Mouse (Mus musculus): ENCODE measurements around the gene Arnt. TPM values are rescaled to one million over a fixed set of nuclear protein-coding genes. Genes with fewer than 3 reads are reported as not detected.
A peak's percentile ranks its signal among the peaks of the same experiment; 100 is the strongest.

Gene Arnt
- polyA plus RNA-seq, 1 experiment from 2014 or later, result 22.7 TPM

DNA sequence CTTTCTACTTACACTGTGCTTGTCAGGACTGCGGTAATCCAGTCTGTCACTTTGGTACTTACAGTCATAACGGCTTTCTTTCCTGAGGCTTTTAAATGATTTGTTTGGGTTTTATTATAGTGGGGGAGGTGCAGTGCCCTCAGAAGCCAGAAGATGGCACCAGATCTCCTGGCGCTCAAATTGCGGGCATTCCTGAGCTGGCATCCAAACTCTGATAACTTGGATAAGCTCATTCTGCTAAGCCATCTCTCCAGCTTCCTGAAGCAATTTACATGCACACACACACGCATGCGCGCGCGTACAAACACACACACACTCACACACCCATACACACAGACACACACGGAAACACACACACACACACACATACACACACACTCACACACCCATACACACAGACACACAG is 83.3 kb downstream of the Arnt start:
- Histone ChIP-seq H3K9ac (replicated peaks; ENCODE audit: low read depth) (no peak overlapping the region), H3K9me3 (ENCODE audit: low read length) (no peaks in the 10 kb centered on the region), H3K4me3 (ENCODE audit: low read depth, low read length) (no peak overlapping the region), H3K4me1 (ENCODE audit: insufficient read depth, low read depth, low read length) (no peaks in the 10 kb centered on the region), H3K27me3 (replicated peaks; ENCODE audit: insufficient read depth, low read length) (no peaks in the 10 kb centered on the region), H3K27ac (ENCODE audit: low read length) (no peak overlapping the region), H3K36me3 (ENCODE audit: insufficient read depth, low read length) (no peaks in the 10 kb centered on the region), H3K4me2 (replicated peaks; ENCODE audit: low read depth, low read length) (no peak overlapping the region)
- peak; percentile 85 for DNase-seq (ENCODE audit: low spot score)
- TF ChIP-seq CTCF (IDR thresholded peaks at IDR 0.05) (peak; percentile 91), EP300 (IDR thresholded peaks at IDR 0.05) (no peak)
- 17% methylated on average over 10 of the region's 10 CpGs for WGBS
- peak; percentile 69 for ATAC-seq

DNA sequence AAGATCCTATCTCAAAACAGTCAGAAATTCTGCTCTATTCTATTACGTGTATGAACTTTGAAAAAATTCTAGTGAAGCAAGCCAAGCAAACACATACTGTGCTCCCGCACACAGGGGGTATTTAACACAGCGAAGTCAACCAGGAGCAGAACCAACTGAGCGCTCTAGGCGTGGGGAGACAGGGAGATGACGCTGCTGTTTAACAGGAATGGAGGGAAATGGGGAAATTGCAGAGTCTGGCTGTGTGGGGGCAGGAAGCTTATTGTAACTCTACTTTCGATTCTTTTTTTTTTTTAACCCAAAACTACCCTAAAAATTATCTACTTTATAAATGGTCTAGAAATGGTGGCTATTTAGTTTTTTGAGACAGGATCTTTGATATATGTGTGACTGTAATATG is 84.7 kb downstream of the Arnt start:
- Histone ChIP-seq H3K36me3 (ENCODE audit: insufficient read depth, low read length) (no peaks in the 10 kb centered on the region), H3K9me3 (ENCODE audit: low read length) (no peaks in the 10 kb centered on the region), H3K4me2 (replicated peaks; ENCODE audit: low read depth, low read length) (no peak overlapping the region), H3K4me3 (ENCODE audit: low read depth, low read length) (no peak overlapping the region), H3K9ac (replicated peaks; ENCODE audit: low read depth) (no peak overlapping the region; the same call in 1 of the 2 replicates), H3K27ac (ENCODE audit: low read length) (no peak overlapping the region), H3K4me1 (ENCODE audit: insufficient read depth, low read depth, low read length) (no peaks in the 10 kb centered on the region), H3K27me3 (replicated peaks; ENCODE audit: insufficient read depth, low read length) (no peaks in the 10 kb centered on the region)
- TF ChIP-seq EP300 (IDR thresholded peaks at IDR 0.05), result no peak
- TF ChIP-seq CTCF (IDR thresholded peaks at IDR 0.05), result no peak
- DNase-seq (ENCODE audit: low spot score) (peak; percentile 44), ATAC-seq (no peak; the same call in 1 of the 2 replicates)
- WGBS, result 70% methylated on average over 7 of the region's 7 CpGs

DNA sequence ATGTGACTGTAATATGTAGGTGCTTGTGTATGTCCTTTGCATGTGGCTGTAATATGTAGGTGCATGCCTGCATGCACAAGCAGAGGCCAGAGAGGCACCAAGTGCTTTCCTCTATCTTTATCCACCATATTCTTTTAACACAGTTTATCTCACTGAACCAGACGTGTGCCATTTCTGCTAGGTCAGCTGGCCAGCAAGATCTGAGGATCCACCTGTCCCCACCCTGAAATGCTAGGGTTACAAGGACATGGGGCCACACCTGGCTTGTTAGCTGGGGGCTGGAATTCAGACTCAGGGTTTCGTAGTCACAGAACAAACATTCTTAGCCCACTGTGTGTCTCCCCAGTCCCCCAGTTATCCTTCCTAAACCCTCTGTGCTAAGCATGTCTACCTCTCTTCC is 85.1 kb downstream of the Arnt start:
- 63% methylated on average over 2 of the region's 2 CpGs for WGBS
- no peak overlapping the region; the same call in 1 of the 2 replicates for H3K9ac ChIP-seq (replicated peaks; ENCODE audit: low read depth)
- 0 out of 2 replicates have a peak, but pooled peaks have one; percentile 15 for ATAC-seq
- H3K36me3 ChIP-seq (ENCODE audit: insufficient read depth, low read length), result no peaks in the 10 kb centered on the region
- TF ChIP-seq EP300 (IDR thresholded peaks at IDR 0.05) (no peak), CTCF (IDR thresholded peaks at IDR 0.05) (no peak)
- H3K4me3 ChIP-seq (ENCODE audit: low read depth, low read length), result no peak overlapping the region
- no peak overlapping the region for H3K4me2 ChIP-seq (replicated peaks; ENCODE audit: low read depth, low read length)
- no peak for DNase-seq (ENCODE audit: low spot score)
- H3K9me3 ChIP-seq (ENCODE audit: low read length), result no peaks in the 10 kb centered on the region
- no peak overlapping the region for H3K27ac ChIP-seq (ENCODE audit: low read length)
- H3K4me1 ChIP-seq (ENCODE audit: insufficient read depth, low read depth, low read length), result no peaks in the 10 kb centered on the region
- no peaks in the 10 kb centered on the region for H3K27me3 ChIP-seq (replicated peaks; ENCODE audit: insufficient read depth, low read length)

DNA sequence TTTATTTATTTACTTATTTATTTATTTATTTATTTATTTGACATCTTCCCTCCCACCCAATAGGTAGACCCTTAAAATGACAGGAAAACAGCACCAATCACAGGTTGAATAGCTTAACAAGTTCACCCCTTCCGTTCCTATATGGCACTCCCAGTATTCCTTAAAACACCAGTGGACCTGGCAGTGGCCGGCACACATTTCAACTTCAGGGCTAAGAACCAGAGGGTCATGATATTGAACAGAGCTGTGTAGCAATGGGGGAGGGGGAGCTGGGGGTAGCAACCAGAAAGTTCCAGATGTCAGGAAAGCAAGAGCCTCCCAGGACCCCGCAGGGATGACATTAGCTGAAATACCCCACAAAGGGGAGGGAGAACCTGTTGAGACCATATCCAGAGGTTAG is 85.9 kb downstream of the Arnt start:
- Histone ChIP-seq H3K4me1 (ENCODE audit: insufficient read depth, low read depth, low read length) (no peaks in the 10 kb centered on the region), H3K9ac (replicated peaks; ENCODE audit: low read depth) (no peak overlapping the region), H3K27ac (ENCODE audit: low read length) (no peak overlapping the region), H3K9me3 (ENCODE audit: low read length) (no peaks in the 10 kb centered on the region), H3K27me3 (replicated peaks; ENCODE audit: insufficient read depth, low read length) (no peaks in the 10 kb centered on the region), H3K4me2 (replicated peaks; ENCODE audit: low read depth, low read length) (no peak overlapping the region), H3K36me3 (ENCODE audit: insufficient read depth, low read length) (no peaks in the 10 kb centered on the region), H3K4me3 (ENCODE audit: low read depth, low read length) (no peak overlapping the region)
- 87% methylated on average over 3 of the region's 3 CpGs for WGBS
- DNase-seq (ENCODE audit: low spot score), result no peak
- TF ChIP-seq EP300 (IDR thresholded peaks at IDR 0.05) (no peak), CTCF (IDR thresholded peaks at IDR 0.05) (no peak)
- ATAC-seq, result no peak

DNA sequence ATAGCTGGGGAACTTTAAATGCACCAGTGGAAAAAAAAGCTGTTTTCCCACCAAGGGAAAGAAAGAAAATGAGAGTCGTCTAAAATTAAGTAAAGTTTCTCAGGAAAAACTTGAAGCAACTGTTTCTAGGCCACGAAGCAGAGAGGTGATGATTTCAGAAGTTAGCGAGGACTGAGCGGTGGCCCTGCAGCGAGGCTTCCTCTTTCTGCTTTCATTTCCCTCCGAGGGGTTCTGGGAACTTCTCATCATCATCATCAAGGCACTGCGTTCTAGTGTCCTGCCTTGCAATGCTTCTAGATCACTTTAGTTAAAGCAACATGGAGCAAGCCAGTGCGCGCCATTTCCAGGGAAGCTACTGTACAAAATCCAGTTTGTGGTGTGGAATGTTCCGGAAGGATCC is 87.0 kb downstream of the Arnt start:
- Histone ChIP-seq H3K4me2 (replicated peaks; ENCODE audit: low read depth, low read length) (no peak overlapping the region), H3K36me3 (ENCODE audit: insufficient read depth, low read length) (no peaks in the 10 kb centered on the region), H3K4me3 (ENCODE audit: low read depth, low read length) (no peak overlapping the region), H3K4me1 (ENCODE audit: insufficient read depth, low read depth, low read length) (no peaks in the 10 kb centered on the region), H3K27ac (ENCODE audit: low read length) (no peak overlapping the region), H3K27me3 (replicated peaks; ENCODE audit: insufficient read depth, low read length) (no peaks in the 10 kb centered on the region), H3K9me3 (ENCODE audit: low read length) (no peaks in the 10 kb centered on the region), H3K9ac (replicated peaks; ENCODE audit: low read depth) (no peak overlapping the region)
- ATAC-seq (no peak), DNase-seq (ENCODE audit: low spot score) (peak; percentile 41)
- no peak for TF ChIP-seq CTCF (IDR thresholded peaks at IDR 0.05)
- TF ChIP-seq EP300 (IDR thresholded peaks at IDR 0.05), result no peak
- WGBS, result 84% methylated on average over 10 of the region's 10 CpGs

DNA sequence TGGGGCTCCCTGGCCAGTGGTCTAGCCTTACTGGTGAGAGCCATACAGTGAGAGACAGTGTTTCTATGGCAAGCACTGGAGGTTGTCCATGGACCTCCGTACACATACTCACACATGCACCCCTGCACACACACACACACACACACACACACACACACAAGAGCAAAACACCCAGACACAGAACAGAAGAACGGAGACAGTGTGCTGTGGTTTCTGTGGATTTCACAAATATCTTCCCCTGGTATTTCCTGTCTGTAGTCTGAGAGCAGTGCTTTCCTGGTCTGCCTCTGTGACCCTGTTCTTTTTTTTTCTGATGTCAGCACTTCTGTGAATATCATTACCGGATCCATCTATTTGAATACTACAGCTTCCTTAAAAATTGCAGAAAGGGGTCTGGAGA is 89.5 kb downstream of the Arnt start:
- no peaks in the 10 kb centered on the region for H3K4me1 ChIP-seq (ENCODE audit: insufficient read depth, low read depth, low read length)
- no peaks in the 10 kb centered on the region for H3K36me3 ChIP-seq (ENCODE audit: insufficient read depth, low read length)
- no peak overlapping the region for H3K27ac ChIP-seq (ENCODE audit: low read length)
- no peak for TF ChIP-seq EP300 (IDR thresholded peaks at IDR 0.05)
- TF ChIP-seq CTCF (IDR thresholded peaks at IDR 0.05), result no peak
- no peak overlapping the region for H3K4me3 ChIP-seq (ENCODE audit: low read depth, low read length)
- no peaks in the 10 kb centered on the region for H3K9me3 ChIP-seq (ENCODE audit: low read length)
- 34% methylated on average over 3 of the region's 3 CpGs for WGBS
- no peak overlapping the region for H3K9ac ChIP-seq (replicated peaks; ENCODE audit: low read depth)
- DNase-seq (ENCODE audit: low spot score) (peak; percentile 43), ATAC-seq (no peak; the same call in 1 of the 2 replicates)
- H3K4me2 ChIP-seq (replicated peaks; ENCODE audit: low read depth, low read length), result no peak overlapping the region
- H3K27me3 ChIP-seq (replicated peaks; ENCODE audit: insufficient read depth, low read length), result no peaks in the 10 kb centered on the region

DNA sequence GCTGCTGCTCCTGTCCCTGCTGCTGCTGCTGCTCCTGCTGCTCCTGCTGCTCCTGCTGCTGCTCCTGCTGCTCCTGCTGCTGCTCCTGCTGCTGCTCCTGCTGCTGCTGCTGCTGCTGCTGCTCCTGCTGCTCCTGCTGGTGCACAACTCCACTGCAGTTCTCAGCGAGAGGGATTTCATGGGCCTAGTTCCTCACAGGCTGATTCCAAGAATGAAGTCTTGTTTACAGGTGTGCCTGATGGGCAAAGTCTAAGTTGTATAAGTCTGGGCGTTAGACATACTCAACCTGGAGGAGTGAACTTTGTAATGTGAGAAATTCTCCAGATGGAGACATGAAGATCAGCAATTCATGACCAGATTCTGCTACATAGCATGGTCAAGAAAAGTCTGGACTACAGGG is 90.5 kb downstream of the Arnt start:
- Histone ChIP-seq H3K4me2 (replicated peaks; ENCODE audit: low read depth, low read length) (no peak overlapping the region), H3K9me3 (ENCODE audit: low read length) (no peaks in the 10 kb centered on the region), H3K4me3 (ENCODE audit: low read depth, low read length) (no peak overlapping the region), H3K36me3 (ENCODE audit: insufficient read depth, low read length) (no peaks in the 10 kb centered on the region), H3K4me1 (ENCODE audit: insufficient read depth, low read depth, low read length) (no peaks in the 10 kb centered on the region), H3K27me3 (replicated peaks; ENCODE audit: insufficient read depth, low read length) (no peaks in the 10 kb centered on the region), H3K9ac (replicated peaks; ENCODE audit: low read depth) (no peak overlapping the region), H3K27ac (ENCODE audit: low read length) (no peak overlapping the region)
- TF ChIP-seq EP300 (IDR thresholded peaks at IDR 0.05) (no peak), CTCF (IDR thresholded peaks at IDR 0.05) (no peak)
- DNase-seq (ENCODE audit: low spot score) (no peak), ATAC-seq (no peak)
- 58% methylated on average over 2 of the region's 2 CpGs for WGBS
